Mouse (Mus musculus): ENCODE data around the gene Chst2.

DNA sequence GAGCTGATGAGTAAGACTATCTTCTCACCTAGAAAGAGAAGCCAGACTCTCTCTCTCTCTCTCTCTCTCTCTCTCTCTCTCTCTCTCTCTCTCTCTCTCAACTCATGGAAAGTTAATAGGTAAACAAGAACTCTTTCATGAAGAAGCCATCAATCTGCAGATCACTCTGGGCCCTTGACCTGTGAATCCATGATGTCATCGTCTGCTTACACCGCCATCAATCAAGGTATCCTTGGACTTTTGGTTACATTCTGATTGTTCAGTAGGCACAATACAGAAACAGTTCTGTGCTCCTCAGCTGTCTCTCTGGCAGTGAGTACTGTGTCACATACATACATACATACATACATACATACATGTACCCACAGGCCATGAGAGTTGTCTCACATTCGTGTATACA, 16.6 kb downstream of the Chst2 start:
- TF ChIP-seq CTCF (conservative IDR thresholded peaks at IDR 0.05; ENCODE audit: insufficient read depth, insufficient read length, low read depth, low read length) (no peak), POLR2A (IDR thresholded peaks at IDR 0.05; ENCODE audit: low read depth, low read length) (no peak)

All from kidney, adult 2 months (tissue).